Mouse (Mus musculus): ENCODE measurements at regions not wholly inside any gene's neighbourhood (a gene's known extent, or its start where the extent isn't known, plus 50 kb on each side); places are given as distances from the start of the nearest gene placed in this dataset.
"Not testable (repeated sequence)": the region's sequence is repeated elsewhere in the genome, so short reads cannot be mapped to it uniquely, and the experiment has no call there.

DNA sequence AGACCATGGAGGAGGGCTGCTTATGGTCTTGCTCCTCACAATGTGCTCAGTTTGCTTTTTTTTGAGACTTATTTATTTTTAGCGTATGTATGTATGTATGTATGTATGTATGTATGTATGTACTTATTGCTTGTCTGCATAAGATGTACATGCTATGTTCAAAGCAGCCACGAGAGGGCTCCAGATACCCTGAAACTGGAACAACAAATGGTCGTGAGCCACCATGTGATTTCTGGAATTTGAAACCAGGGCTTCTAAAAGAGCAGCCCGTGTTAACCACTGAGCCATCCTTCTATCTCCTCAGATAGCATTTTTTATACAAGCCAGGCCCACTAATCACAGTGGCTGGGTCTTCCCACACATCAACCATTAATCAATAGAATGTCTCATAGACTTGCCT is 611.2 kb downstream of the 5730507C01Rik start:
- DNase-seq (ENCODE audit: low spot score) = no peak

DNA sequence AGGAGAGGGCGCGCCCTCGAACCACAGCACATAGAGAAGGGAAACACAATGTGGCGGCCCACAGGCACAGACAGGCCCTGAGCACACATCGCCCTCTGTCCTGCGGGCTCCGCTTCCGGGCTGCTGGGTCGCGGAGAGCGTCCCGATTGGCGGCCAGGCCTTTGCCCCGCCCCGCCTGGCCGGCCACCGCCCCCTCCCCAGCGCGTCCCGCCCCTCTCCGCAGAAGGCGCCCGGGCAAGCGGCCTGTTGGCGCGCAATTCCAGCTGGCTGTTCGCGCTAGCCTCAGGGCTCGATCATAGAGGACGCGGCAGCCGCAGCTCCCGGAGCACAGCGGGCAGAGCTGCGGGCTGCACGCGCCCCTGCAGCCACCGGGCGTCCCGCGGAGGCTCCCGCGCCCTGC is 661.3 kb downstream of the 5730507C01Rik start:
- DNase-seq (ENCODE audit: low spot score) = no peak

DNA sequence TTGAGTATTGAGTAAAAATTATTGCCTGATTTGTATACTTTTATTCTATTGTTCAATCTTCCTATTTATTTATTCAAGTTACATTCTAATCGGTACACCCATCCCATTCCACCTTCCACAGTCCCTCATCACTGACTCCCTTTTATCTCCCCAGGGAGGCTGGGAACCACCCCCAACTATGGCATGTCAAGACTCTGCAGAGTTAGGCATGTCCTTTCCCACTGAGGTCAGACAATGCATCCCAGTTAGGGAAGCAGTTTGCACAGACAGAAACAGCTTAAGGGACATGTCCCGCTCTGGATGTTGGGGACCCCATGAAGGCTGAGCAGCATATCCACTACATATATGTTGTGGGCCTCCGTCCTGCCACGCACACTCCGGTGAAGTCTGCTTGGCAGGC is 678.1 kb downstream of the 5730507C01Rik start:
- no peak for DNase-seq (ENCODE audit: low spot score)

DNA sequence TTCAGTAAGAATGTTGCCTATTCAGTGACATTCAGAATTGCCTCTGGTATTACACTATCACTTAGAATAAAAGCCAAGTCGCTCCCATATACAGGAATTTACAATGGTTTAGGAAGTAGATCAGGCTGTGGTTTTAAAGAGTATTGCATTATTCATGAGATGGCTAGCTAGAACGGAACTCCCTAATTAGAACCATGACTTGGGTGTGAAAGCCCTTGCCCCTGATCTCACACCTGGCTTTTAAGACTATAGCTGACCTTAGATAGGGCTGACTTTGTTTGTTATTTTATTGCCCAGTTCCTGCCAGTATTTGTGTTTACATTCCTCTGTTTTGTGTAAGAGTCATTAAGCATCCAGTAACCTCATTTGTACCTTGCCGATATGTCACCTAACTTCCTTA is 678.7 kb downstream of the 5730507C01Rik start:
- not testable (repeated sequence) for DNase-seq (ENCODE audit: low spot score)

DNA sequence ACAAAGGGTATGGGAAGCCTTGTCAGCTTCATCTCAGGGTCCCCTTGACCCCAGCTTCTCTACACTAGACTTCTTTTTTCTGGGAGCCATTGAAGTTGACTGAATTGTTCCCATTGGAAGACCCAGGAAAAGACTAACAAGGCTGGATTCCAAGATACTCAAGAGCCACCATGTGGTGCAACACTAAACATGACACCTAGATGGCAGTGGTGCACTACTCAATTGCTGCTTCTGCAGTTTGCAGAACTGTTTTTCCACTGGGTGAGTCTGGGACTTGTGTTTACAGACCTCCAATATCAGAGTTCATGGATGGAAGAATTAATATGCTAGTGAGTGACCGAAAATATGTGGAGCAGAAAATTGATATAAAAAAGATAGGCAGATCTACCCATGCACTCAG is 709.7 kb downstream of the 5730507C01Rik start:
- DNase-seq (ENCODE audit: low spot score) = not testable (repeated sequence)

DNA sequence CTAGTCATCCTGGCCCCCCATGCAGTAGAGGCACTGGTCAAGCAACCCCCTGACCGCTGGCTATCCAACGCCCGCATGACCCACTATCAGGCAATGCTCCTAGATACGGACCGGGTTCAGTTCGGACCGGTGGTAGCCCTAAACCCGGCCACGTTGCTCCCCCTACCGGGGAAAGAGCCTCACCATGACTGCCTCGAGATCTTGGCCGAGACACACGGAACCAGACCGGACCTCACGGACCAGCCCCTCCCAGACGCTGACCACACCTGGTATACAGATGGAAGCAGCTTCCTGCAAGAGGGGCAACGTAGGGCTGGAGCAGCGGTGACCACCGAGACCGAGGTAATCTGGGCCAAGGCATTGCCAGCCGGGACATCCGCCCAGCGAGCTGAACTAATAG is 707.6 kb upstream of the Gm21863 start:
- DNase-seq (ENCODE audit: low spot score) = peak; percentile 13

DNA sequence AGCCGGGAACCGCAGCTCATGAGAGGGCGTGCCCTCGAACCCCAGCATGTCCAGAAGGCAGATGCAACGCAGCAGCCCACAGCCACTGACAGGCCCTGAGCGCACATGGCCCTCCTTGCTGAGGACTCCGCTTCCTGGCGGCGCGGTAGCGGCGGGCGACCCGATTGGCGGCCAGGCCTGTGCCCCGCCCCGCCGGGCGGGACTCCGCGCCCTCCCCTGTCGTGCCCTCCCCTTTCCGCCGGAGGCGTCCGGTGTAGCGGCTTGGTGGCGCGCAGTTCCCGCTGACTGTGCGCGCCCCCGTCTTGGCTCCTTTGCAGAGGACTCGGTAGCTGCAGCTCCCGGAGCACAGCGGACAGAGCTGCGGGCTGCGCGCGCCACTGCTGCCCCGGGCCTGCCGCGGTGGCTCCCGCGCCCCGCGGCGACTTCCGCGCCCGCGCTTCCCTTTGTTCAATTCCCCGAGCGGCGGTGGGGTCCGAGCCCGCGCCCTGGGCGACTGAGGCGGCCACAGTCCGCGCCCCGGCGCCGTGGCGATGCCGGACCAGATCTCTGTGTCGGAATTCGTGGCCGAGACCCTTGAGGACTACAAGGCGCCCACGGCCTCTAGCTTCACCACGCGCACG is 665.9 kb upstream of the Gm21863 start:
- DNase-seq (ENCODE audit: low spot score) = peak; percentile 23

DNA sequence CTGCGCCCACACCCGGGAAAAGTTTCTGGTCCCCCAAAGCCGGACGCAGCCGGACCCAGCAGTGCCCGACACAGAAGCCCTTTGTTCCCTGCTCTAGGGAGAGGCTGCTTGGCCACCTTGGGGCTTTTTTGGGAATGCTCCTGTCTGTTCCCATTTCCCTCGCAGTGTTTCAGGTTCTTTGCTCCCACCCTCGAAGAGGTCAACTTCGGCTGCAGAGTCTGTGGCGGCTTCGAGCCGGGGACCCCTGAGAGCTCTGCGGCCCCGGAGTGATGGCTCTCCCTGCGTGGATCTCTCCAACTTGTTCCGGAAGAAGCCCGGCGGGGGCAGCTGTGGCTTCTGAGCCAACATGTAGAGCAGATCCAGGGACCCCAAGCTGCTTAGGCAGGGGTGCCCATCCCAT is 665.3 kb upstream of the Gm21863 start:
- not testable (repeated sequence) for DNase-seq (ENCODE audit: low spot score)

DNA sequence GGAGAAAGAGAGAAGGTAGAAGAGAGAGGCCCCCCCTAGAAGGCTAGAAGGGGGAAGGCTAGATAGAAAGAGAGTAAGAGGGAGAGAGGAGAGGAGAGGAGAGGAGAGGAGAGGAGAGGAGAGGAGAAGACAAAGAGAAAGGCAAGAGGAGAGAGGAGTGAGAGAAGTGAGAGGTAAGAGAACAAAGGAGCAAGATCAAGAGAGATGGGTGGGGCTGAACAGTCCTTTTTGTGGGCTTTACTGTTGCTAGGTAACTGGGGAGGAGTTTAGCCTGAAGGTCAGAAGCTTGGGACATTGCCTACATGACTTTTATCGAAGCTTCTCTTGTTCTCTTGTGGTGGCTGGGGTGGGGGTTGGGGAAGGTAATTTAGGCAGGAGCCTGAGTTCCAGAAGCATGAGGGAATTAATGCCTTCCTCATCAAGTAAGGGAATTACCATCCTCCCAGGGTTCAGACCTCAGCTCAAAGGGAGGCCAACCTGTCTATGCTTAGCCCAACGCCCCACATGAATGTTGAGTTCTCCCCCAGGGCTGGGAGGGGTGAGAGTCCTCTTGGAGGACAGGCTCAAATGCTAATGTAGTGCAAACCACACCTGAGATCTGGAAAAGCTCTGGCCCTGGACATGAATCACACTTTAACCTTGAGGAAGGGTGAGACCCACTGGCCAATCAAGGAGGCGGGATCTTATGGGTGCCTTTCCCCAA is 662.1 kb upstream of the Gm21863 start:
- not testable (repeated sequence) for DNase-seq (ENCODE audit: low spot score)
